Mouse (Mus musculus): ENCODE data around the gene Nek7. TPM values are rescaled to one million over a fixed set of nuclear protein-coding genes. Genes with fewer than 3 reads are reported as not detected.
A peak's percentile ranks its signal among the peaks of the same experiment; 100 is the strongest.

Nek7 gene
- polyA plus RNA-seq, 1 experiment from 2014 or later = 72.7 TPM

DNA sequence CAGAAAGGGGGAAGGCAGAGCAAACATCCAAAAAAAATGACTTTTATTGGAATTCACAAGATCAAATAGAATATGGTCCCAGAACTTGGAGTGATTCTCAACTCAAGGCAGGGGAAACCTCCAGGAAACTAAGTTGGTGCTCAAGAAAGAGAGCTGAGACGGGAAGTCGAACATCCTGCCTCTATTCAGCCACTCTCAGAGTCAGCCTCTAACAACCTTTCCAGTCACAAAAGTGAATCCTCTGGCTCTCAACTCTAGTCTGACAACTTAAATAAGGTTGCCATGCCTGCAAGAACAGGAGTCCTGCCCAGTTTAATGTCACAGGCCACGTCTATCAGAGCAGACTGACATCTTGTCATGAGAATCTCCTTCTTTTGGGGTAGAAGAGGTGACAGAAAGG lies 7.9 kb upstream of the Nek7 start:
- DNase-seq (ENCODE audit: low read depth, low spot score) (no peak), ATAC-seq (no peak)
- CTCF ChIA-PET = no interaction called here
- H3K27me3 ChIP-seq = no peaks in the 10 kb centered on the region
- no peak for TF ChIP-seq CTCF (IDR thresholded peaks at IDR 0.05)
- in situ Hi-C loops (cut with MboI; ENCODE audit: low pct_unique_long_range_greater_than_20kb) = loop anchor here (5.0 kb wide), 1 partner anchor 54 kb away; no protein-coding TSS in a partner anchor
- POLR2A ChIA-PET = interaction anchor here (0.7 kb wide), 1 partner anchor 51 kb away, joined by 7 read pairs; no protein-coding TSS in a partner anchor

- no peaks in the 10 kb centered on the region for H3K27me3 ChIP-seq
- in situ Hi-C loops (cut with MboI; ENCODE audit: low pct_unique_long_range_greater_than_20kb) = loop anchor here (5.0 kb wide), 1 partner anchor 56 kb away; no protein-coding TSS in a partner anchor
These were observed 6.3 kb upstream of the Nek7 start for GRCm38 (mm10) chr1:138626288-138626687.

DNA sequence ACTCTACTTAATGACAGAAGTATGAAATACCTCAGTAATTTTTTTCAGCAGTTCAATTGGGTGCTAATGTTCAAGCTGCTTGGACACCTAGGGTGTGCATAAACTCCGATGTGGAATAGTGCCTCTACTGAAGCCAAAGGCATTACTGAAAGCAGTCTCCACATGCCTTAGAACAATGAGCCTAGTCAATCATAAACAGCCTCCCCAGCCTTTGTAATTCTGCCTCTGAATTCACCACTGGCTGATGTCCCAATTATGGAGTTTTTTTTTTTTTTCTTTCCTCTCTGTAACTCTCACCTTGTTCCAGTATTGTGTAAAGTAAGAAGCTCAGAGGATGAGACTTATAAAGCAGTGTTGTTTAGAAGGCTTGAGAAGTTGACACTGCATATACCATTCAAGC lies 3.9 kb upstream of the Nek7 start:
- no peak for TF ChIP-seq CTCF (IDR thresholded peaks at IDR 0.05)

More at GRCm38 (mm10) chr1:138626288-138626687, 6.3 kb upstream of the Nek7 start:
- DNase-seq (ENCODE audit: low read depth, low spot score) (no peak), ATAC-seq (no peak)
- ChIA-PET CTCF (no interaction called here), POLR2A (interaction anchor here (0.8 kb wide), 1 partner anchor 258 kb away, joined by 3 read pairs; no protein-coding TSS in a partner anchor)
- TF ChIP-seq CTCF (IDR thresholded peaks at IDR 0.05) = no peak

DNA sequence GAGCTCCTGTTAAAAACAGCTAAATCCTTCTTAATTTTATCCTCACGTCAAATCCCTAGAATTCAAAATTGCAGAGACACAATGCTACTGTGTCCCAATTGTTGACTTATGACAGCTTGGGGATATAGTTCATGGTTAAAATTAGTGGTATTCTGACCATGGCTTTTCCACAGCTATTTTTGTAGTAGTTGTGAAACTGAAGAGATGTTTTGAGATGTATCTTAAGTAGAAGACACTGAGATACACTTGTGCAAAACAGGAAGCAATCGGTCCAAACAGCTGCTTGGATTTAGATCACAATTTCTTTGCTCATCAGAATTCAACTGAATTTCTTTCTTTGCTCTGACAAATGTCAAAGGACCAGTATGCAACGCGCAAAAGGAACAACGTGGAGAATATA lies 2.9 kb upstream of the Nek7 start:
- H3K27me3 ChIP-seq = no peaks in the 10 kb centered on the region
- ChIA-PET CTCF (interaction anchor here (0.7 to 3.7 kb wide), 6 partner anchors 12 to 129 kb away, joined by 3 to 15 read pairs (median 5); no protein-coding TSS in a partner anchor), POLR2A (no interaction called here)
- TF ChIP-seq CTCF (IDR thresholded peaks at IDR 0.05) = no peak
- in situ Hi-C loops (cut with MboI; ENCODE audit: low pct_unique_long_range_greater_than_20kb) = loop anchor here (5.0 kb wide), 1 partner anchor 291 kb away; no protein-coding TSS in a partner anchor
- DNase-seq (ENCODE audit: low read depth, low spot score) (no peak), ATAC-seq (no peak)

More for the DNA sequence above, 3.9 kb upstream of the Nek7 start:
- DNase-seq (ENCODE audit: low read depth, low spot score) (no peak), ATAC-seq (peak; percentile 33)
- CTCF ChIA-PET = interaction anchor here (0.8 to 2.6 kb wide), 5 partner anchors 12 to 58 kb away, joined by 3 to 15 read pairs (median 3); no protein-coding TSS in a partner anchor
- no peaks in the 10 kb centered on the region for H3K27me3 ChIP-seq
- POLR2A ChIA-PET = interaction anchor here (0.6 kb wide), 1 partner anchor 20 kb away, joined by 3 read pairs; no protein-coding TSS in a partner anchor
- in situ Hi-C loops (cut with MboI; ENCODE audit: low pct_unique_long_range_greater_than_20kb) = loop anchor here (5.0 kb wide), 1 partner anchor 292 kb away; no protein-coding TSS in a partner anchor

GRCm38 (mm10) chr1:138622431-138622830 lies 2.5 kb upstream of the Nek7 start:
- in situ Hi-C loops (cut with MboI; ENCODE audit: low pct_unique_long_range_greater_than_20kb) = loop anchor here (5.0 kb wide), 1 partner anchor 290 kb away; no protein-coding TSS in a partner anchor
- no peak for DNase-seq (ENCODE audit: low read depth, low spot score)
- no peak for TF ChIP-seq CTCF (IDR thresholded peaks at IDR 0.05)
- CTCF ChIA-PET = interaction anchor here (1.1 to 3.7 kb wide), 5 partner anchors 13 to 130 kb away, joined by 3 to 15 read pairs (median 6); no protein-coding TSS in a partner anchor
- no peaks in the 10 kb centered on the region for H3K27me3 ChIP-seq
- no peak for ATAC-seq
- POLR2A ChIA-PET = no interaction called here

DNA sequence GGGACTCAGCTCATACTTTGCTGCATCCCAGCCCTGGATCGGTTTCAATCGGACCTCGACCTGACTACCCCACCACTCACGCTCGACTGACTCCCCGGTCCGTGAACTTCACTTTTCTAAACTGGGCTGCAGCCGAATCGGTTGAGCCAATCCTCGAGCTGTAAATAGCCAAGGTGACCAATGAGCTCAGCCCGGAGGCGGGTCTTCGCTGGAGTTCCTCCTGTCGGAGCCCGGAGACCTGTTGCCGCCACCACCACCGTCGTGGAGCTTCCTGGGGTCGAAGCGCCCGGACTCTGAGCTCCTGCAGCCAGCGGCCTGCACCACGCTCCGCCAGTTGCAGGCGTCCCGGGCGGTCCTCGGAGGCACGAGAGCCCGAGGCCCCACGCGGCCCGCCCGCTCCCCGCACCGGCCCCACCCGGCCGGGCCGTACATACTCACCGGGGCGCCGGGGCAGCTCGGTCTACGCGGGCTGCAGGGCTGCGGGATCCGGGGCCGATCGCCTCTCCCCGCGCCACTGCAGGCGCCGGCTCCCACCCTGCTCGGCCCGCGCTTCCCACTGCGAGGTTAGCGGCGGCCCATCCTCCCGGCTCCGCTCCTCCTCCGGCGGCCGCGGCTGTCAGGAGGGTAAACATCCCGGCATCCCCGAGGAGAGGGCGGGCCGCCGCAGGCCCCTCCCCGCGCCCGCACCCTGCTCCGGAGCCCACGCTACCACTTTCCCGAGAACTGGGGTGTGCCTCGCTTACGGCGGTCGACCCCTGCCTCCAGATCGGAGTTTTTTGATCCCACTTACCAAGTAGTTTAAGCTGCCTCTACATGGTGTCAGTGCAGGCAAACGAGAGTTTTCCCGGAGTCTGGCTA lies 598 bp downstream of the Nek7 start:
- in situ Hi-C loops (cut with MboI; ENCODE audit: low pct_unique_long_range_greater_than_20kb) = loop anchor here (10.0 kb wide), 1 partner anchor 225 kb away; the partner anchor contains the start of gene Lhx9
- ChIA-PET CTCF (interaction anchor here (0.9 to 3.7 kb wide), 29 partner anchors 15 to 293 kb away, joined by 3 to 15 read pairs (median 4); no protein-coding TSS in a partner anchor), POLR2A (interaction anchor here (0.5 to 2.3 kb wide), 3 partner anchors 14 to 250 kb away, joined by 4 to 6 read pairs (median 6); no protein-coding TSS in a partner anchor)
- ATAC-seq = peak; percentile 85
- H3K27me3 ChIP-seq = no peaks in the 10 kb centered on the region
- no peak for TF ChIP-seq CTCF (IDR thresholded peaks at IDR 0.05)
- peak; percentile 91 for DNase-seq (ENCODE audit: low read depth, low spot score)

DNA sequence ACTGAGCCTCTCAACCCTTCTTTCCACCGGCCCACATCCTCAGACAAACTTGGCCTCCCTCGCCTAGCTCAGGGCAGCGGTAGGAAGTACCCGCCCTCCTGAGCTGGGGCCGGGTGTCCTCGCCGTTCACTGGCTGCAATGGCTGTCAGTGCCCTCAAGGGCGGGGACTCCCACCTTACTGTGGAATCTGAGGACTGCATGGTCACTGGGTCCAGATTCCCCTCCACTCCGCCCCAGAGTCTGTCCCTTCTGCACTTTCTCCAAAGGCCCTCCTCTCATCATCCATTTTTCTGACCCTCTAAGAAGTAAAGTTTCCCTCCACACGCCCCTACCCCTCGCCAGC lies 2.0 kb downstream of the Nek7 start:
- DNase-seq (ENCODE audit: low read depth, low spot score) (no peak), ATAC-seq (peak; percentile 90)
- in situ Hi-C loops (cut with MboI; ENCODE audit: low pct_unique_long_range_greater_than_20kb) = loop anchor here (10.0 kb wide), 1 partner anchor 227 kb away; the partner anchor contains the start of gene Lhx9
- ChIA-PET POLR2A (interaction anchor here (0.6 to 1.3 kb wide), 2 partner anchors 9 to 12 kb away, joined by 4 to 6 read pairs; no protein-coding TSS in a partner anchor), CTCF (interaction anchor here (0.8 to 2.7 kb wide), 5 partner anchors 9 to 290 kb away, joined by 3 to 10 read pairs (median 4); no protein-coding TSS in a partner anchor)
- no peak for TF ChIP-seq CTCF (IDR thresholded peaks at IDR 0.05)
- no peaks in the 10 kb centered on the region for H3K27me3 ChIP-seq

GRCm38 (mm10) chr1:138617279-138618011 lies 2.5 kb downstream of the Nek7 start:
- DNase-seq (ENCODE audit: low read depth, low spot score) (no peak), ATAC-seq (peak; percentile 0)
- in situ Hi-C loops (cut with MboI; ENCODE audit: low pct_unique_long_range_greater_than_20kb) = loop anchor here (10.0 kb wide), 1 partner anchor 227 kb away; the partner anchor contains the start of gene Lhx9
- no peak for TF ChIP-seq CTCF (IDR thresholded peaks at IDR 0.05)
- POLR2A ChIA-PET = interaction anchor here (0.6 kb wide), 1 partner anchor 9 kb away, joined by 4 read pairs; no protein-coding TSS in a partner anchor
- no peaks in the 10 kb centered on the region for H3K27me3 ChIP-seq
- CTCF ChIA-PET = interaction anchor here (0.8 to 1.7 kb wide), 3 partner anchors 8 to 137 kb away, joined by 3 to 4 read pairs (median 3); no protein-coding TSS in a partner anchor

DNA sequence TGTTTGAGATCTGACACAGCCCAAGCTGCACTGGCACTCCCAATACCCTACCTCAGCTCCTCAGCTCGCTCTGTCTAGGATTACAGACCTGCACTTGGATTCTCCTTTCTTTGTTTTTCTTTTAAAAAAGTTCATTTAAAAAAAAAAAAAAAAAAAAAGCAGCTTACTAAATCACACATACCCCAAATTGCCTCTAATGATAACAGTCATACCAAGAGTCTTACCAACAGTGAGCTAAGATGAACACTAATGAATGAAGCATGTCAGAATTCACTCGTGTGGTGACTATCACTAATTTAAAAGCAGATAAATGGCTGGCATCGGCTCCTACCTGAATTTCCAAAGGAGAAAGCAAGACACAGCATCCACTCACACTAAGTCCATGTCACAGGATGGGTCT lies 4.6 kb downstream of the Nek7 start:
- TF ChIP-seq CTCF (IDR thresholded peaks at IDR 0.05) = no peak
- CTCF ChIA-PET = interaction anchor here (1.4 to 1.5 kb wide), 2 partner anchors 57 to 287 kb away, joined by 4 to 5 read pairs; no protein-coding TSS in a partner anchor
- POLR2A ChIA-PET = no interaction called here
- in situ Hi-C loops (cut with MboI; ENCODE audit: low pct_unique_long_range_greater_than_20kb) = loop anchor here (10.0 kb wide), 1 partner anchor 229 kb away; the partner anchor contains the start of gene Lhx9
- ATAC-seq (no peak), DNase-seq (ENCODE audit: low read depth, low spot score) (no peak)
- H3K27me3 ChIP-seq = no peaks in the 10 kb centered on the region

All from Patski (cell line).